Mouse (Mus musculus) WW6 (cell line): Measurements from ENCODE around the gene Lcat.

Source experiments
- DNase-seq: peaks from one replicate; pipeline ENCODE4 v3.0.0-alpha.2; 2013; ENCODE audit warnings: low read depth, low spot score

Gene Lcat

DNA sequence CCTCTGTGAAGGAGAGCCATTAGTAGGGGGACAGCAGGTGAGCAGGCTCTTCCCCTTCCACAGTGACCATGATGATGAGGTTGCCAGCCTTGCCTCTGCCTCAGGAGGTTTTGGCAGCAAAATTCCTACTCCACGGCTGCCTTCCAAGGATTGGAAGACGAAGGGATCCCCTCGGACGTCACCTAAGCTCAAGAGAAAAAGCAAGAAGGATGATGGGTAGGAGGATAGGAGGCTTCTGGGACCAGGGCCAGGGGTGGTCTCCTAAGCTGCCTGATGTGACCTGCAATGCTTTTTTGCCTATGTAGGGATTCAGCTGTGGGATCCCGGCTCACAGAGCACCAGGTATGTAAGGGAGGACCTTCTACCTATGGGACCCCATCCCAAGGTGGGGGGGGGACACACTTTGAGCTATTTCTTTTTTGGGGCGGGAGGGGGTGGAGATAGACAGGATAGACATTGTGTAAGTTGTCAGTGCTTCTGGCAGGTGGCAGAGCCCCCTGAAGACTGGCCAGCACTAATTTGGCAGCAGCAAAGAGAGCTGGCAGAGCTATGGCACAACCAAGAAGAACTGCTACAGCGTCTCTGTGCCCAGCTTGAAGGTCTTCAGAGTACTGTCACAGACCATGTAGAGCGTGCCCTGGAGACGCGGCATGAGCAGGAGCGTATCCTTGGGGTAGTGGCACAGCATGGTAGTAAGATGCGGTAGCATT, 53.3 kb downstream of the Lcat start:
- no peak for DNase-seq
